Mouse (Mus musculus) erythroblast, adult 5-6 weeks (primary cell): ENCODE results near the gene Dgkd. TPM values are rescaled to one million over a fixed set of nuclear protein-coding genes. Genes with fewer than 3 reads are reported as not detected.

Experiments
- ATAC-seq: replicated peaks from 2 replicates; pipeline ENCODE4 v1.8.0; 2016; ENCODE audit warnings: moderate number of reproducible peaks, mild to moderate bottlenecking, moderate TSS enrichment, inconsistent platforms; ENCODE audit not compliant: poor library complexity, low FRiP score, severe bottlenecking
- total RNA-seq, 2 experiments: library from RNA; stranded (forward) in 1 of 2; stranded (reverse) in 1 of 2; fragments of 150-400 nt in 1 of 2; fragments of 200-764, 138-1000 nt in 1 of 2; gene quantifications; 2 replicates each; pipeline versions ENCODE4 v1.2.3 to v1.2.4; 2015 to 2017; ENCODE audit warnings: low replicate concordance in 2 of 2

Gene Dgkd
- total RNA-seq, 2 experiments from 2014 or later, result 10.2 to 11.9 TPM

DNA sequence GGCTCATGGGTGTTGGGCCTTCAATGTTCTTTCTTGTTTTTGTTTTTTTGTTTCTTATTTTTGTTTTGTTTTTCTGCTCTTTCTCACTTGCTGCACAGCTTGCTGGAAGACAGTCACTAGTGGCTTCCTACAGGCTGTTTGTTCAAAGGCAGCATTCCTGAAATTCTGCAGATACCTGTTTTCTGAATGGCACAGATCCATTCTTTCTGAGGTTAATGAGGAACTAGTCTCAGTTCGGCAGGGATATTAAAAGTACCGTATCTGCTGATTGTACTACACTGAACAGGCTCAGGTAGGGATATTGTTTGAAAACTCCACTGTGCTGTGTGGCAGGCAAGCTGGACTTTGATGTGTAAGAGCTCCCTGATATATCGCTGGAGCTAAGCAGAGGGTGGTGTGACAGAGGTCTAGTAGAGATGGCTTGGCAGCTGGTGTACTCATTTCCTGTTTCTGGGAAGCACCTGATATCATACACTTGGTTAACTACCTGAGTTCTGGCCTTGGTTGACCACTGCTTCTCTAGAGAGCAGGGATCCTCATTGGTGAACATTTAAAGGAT, 67.0 kb downstream of the Dgkd start:
- ATAC-seq, result no peak

DNA sequence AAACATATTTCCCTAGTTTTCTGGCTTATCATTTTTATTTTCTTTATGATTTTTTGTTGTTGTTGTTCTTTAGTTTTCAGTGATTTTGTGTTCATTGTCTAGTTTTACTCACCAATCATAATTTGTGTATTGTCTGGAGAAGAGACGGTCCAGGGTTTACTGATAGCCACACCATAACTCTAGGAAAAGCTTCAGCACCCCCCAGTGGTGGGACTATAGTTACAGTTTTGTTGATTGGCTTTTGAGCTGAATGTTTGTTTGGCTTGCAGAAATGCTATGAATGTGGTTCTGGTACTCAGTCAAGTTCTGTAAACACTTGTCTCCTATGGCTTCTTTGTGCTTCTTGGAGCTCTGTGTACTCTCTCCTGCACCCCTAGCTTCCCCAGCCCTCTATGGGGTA, 69.6 kb downstream of the Dgkd start:
- ATAC-seq, result no peak

DNA sequence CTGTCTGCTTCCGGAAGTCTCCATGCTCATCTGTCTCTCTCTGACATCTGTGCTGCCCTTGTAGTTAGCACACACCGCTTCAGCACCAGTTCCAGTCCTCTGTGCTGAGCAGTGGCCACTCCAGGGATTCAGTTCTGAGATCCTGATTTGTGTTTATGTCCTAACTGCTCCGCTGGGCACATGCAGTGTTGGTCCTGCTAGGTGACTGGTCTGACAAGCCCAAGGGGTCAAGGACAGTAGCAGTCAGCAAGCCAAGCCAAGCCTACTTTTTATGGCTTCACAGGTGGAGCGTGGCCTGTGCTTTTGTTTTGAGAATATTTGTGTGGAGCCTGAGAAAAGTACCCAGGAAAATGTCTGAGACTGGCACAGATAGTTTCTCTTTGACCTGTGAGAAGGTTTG, 71.8 kb downstream of the Dgkd start:
- no peak for ATAC-seq

DNA sequence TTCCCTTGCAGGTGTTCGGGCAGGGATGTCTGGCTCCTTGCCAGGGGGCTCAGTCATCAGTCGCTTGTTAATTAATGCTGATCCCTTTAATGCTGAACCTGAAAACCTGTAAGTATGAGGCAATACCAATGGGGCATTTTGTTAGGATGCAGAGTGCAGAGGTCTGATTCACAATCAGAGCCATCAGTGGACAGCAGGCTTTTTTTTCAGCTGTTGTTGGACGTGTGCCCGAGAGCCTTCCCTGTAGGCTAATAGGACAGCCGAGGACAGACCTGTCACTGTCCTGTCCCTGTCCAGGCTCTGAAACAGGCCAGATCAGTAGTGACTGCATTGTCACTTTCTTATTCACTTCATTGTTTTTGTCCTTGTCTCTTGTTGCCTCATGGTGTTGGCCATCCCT, 76.6 kb downstream of the Dgkd start:
- no peak for ATAC-seq

DNA sequence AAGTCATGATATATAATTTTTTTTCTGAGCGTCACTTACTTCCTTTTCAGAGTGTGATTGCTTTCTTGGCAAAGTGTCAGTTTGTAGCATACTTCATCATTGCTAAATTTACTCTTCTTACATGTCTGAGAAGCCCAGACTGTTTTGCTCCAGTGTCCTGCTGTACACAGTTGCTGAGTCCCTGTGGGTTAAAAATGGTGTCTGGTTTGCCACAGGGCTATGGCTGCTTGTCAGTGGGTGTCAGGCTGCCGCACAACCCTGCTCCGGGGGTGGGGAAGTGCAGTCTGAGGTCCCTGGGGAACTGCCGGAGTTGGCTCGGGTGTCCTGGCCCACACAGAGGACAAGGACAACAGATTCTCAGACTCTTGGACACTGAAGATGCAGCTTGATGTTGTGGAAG, 80.0 kb downstream of the Dgkd start:
- ATAC-seq, result no peak

DNA sequence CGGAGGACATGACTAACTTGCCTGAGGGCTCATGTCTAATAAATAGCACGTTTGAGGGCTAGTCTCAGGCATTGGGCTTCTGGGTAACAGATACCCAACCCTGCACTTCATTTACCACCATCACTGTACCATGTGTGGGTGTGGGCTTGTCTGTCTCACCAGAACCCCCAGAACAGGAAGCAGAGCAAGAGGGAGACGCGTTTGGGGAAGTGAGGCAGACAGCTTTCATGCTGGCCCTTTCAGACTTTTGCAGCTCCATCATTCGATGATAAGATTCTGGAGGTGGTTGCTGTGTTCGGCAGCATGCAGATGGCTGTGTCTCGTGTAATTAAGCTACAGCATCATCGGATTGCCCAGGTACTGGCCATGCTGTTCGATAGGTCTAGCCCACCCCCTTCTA, 82.0 kb downstream of the Dgkd start:
- no peak for ATAC-seq

DNA sequence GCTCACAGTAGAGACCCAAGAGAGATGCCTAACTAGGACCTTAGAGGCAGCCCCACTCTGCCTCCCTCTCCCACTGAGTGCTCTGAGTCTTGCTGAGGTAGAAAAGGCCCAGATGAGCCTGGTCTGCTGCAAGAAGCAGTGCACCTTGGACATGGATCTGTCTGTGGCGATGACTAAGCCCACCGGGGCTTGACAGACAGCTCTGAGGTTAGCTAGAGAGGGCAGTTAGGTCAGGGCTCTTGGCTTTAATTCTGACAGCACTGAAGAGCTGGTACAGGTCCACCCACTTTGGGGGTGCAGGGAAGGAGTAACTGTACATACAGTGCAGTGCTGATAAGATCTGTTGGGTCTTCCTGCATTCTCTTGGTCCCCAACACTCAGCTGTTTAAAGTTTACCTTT, 82.5 kb downstream of the Dgkd start:
- ATAC-seq, result no peak

DNA sequence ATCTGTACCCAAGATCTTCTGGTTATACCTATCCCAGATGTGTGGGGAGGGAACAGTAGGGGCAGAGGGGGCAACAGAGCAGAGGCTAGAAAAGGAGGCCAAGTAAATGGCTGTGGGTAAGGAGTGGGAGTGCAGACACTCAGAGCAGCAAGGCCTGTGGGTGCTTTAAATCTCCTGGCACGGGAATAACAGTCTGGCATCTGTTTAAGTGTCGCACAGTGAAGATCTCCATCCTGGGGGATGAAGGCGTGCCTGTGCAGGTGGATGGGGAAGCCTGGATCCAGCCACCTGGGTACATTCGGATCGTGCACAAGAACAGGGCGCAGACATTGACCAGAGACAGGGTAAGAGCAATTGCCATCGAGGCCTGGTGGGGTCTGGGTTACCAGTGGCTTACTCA, 83.0 kb downstream of the Dgkd start:
- ATAC-seq, result 0 out of 2 replicates have a peak, but pooled peaks have one; percentile 6

DNA sequence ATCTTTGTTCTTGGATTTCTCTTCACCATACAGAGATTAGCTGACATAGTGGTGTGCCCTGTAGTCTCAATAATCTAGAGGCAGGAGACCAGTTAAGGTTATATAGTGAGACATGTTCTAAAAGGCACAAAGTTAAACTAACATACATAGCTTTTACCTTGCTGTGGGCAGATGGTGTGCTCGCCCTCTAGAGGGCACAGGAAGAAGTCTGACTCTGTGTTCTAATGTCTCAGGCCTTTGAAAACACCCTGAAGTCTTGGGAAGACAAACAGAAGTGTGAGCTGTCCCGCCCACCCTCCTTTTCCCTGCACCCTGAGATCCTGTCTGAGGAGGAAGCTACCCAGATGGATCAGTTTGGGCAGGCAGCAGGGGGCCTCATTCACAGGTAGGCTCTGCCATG, 83.4 kb downstream of the Dgkd start:
- peak; percentile 71 for ATAC-seq

DNA sequence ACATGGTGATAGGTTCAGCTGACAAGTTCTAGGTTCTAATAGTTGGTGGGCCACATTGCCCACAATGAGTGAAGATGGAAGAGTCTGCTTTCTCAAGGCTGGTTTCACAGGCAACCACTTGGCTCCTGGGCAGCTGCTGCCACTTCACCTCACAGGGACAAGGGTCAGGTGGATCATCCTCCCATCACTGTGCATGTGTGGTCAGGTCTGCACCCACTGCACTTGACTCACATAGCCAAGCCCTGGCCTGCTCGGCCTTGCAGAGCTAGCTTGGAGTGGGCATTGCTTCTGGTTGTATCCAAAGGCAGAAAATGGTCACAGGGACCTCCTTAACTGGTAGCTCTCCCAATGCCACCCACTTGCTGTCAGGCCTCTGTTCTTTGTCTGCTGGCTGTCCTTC, 88.7 kb downstream of the Dgkd start:
- no peak for ATAC-seq

DNA sequence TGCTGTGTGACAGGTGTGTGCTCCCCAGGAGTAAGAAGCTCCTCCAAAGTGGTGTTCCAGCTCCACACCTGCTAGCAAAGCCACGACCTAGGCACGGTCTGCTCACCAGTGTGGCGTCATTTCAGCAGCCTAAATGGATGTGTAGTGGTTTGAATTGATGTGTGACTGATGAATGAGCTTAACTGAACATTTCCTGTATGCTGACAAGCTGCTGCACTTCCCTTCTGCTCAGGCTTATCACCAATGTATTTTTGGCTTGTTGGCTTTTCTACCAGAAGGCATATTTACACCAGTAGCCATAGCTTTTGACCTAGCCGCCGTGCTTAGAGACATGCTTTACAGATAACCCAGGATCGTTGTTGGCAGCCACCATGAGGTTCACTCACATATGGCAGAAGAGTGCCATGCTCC, 94.6 kb downstream of the Dgkd start:
- no peak for ATAC-seq

DNA sequence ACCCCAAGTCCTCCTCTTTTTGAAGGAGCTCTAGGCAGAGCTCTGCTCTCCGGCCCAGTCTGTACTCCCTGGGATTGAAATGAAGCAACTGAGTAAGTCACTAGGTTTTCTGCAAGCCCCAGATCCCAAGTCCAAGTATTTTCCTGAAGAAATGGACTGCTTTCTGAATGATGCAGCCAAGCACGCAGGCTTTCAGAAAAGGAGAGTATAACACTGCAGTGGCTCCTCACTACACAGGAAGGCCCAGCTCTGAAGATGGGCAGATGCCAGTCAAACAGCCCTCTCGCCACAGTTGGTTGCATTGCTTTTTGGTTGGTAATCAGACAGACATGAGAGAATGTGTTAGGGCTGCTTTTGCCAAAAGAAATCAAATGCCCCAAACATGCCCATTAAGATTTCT, 98.6 kb downstream of the Dgkd start:
- ATAC-seq, result no peak

DNA sequence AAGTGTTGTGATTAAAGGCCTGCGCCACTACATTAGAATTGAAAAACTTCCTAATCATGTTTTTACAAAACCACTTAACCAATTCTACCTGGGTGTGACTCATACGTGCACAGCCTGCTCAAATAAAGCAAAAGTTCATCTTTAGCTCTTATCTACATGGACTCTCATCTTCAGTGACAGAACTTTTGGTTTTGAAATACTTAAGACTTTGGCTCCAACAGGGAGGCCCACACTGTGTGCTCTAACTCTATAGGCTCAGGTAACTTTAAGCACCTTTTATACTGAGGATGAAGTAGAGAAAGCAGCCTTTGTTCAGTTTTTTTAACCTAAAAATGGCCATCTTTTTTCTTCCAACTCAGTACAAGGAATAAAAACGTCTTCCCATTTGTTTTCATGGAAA, 100.0 kb downstream of the Dgkd start:
- no peak for ATAC-seq

DNA sequence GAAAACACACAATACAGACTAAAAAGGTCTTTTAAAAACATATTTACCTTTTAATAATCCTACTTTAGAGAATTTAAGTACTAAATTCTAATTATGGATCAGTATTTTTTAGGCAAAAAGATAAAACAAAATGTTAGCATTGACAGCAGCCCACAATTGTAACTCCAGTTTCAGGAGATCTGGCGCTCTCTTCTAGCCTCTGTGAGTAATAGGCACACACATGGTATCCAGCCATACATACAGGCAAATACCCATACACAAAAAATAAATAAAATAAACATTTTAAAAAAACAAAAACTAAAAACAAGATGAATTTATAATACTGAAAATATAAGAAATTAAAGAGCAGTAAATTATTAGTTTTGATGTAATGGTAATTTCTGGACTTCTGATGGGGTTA, 105.8 kb downstream of the Dgkd start:
- no peak for ATAC-seq

DNA sequence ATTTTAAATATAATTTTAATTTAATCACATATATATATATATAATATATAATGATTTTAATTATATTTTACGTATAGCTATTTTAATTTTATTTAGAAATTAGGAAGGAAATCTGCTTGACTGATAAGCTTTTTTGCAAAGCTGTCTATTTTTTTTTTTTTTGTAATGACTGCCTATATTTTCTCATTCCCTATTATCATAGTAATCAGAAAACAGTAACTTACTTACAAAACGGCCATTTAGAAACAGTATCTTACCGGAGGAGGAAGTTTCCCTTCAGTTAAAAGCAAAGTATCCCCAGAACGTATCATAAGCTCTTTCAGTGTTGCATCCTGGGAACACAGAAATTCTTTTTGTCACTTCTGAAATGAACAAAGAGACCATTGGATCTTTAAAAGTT, 106.4 kb downstream of the Dgkd start:
- no peak for ATAC-seq

DNA sequence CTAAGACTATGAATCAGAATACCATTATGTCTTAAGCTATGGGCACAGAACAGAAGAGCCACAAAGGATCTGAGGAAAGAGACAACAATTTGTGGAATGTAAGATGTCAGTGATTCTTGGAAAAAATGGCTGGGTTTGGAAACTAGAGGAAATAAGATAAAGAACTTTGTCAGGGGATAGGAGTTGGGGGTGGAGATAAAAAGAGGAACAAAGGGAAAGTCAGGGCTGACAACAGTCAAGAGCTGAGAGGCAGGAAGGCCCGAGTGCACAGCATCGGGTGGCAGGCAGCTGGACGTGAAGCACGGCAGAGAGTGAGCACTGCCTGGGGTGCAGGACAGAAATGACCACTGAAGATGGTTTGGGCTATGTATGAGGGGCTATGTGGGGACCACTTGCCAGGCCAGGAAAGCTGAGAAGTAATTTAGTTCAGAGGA, 106.9 kb downstream of the Dgkd start:
- ATAC-seq, result peak; percentile 13; the same call in 1 of the 2 replicates

DNA sequence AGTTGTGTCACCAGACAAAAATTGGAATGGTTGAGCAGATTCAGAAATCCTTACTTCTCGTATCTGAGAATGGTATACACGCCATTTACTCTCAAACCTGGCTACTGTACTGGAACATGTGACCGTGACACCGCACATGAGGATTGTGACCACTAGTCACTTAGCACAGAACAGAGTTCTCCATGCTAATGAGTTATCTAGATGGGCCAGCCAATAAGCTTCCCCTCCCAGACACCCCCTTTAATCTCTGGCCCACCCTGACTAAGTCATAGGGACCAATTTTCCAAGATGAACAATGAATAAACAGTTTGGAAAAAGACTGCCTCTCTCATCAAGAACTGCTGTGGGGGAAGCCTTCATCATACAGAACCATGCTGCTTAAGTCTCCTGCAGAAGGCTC, 107.7 kb downstream of the Dgkd start:
- ATAC-seq, result peak; percentile 26

DNA sequence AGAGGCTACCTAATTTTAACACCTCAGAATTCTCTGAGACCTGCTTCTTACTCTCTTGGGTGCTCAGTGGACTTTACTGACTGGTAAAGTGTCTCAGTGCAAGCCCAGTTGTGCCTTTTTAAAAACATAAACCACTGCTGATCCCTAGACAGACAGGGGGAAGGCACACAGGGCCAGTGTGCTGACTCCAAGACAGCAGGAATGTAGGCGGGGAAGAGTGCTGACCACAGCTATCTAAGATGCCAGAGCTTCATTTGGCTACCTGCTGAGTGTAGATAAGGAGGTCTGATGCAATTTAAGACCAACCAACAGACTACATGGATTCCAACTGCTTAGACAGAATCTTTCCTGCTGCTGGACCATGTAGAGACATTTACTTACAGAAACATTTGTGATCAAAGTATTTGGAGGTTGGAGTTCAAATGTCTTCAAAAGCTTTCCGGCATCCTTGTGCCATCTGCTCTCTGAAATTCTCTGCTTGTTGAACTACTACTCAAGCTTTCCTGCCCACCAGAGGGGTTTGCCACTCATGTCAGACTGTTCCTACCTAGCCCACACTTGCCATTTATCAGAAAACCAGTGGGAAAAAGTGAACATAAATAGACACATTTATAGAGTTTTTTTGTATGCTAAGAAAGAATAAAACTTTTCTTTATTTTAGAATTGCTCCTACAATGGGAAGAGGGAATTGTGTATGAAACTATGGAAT, 108.5 kb downstream of the Dgkd start:
- peak; percentile 88 for ATAC-seq

DNA sequence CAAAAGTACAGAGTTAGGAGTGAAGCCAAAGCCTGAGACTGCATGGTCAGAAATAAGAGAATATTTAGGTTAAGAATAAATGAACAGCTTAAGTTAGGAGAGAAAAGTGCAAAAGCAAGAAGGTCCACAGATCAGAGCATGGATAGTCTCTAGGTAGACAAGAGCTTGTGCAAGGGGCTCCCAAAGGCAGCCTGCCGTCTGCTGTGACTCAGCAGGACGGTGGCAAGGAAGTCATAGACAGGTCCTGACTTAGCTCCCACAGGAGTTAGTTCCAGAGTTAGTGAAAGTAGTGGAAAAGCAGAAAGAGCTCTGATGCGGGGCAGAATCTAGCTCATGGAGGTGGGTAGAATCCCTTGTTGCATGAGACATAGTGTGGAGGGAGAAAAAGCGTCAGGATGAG, 117.3 kb downstream of the Dgkd start:
- 0 out of 2 replicates have a peak, but pooled peaks have one; percentile 26 for ATAC-seq

DNA sequence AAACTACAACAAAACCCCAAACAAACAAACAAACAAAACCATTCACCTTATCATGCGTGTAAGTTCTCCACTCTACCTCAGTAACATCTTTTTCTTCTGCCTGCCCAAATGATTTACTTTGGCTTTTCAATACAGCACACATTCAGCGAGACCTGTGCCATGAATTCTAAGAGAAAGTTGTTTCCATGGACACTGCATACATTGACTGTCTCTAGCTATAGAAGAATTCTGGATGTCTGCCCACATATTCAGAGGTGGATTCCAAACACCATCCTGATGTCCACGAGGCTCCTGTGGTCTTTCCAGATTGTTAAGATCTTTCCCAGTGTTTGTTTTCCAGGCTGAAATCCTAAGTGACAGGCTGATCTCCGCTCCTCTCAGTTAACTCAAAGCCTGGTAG, 129.2 kb downstream of the Dgkd start:
- ATAC-seq, result no peak

DNA sequence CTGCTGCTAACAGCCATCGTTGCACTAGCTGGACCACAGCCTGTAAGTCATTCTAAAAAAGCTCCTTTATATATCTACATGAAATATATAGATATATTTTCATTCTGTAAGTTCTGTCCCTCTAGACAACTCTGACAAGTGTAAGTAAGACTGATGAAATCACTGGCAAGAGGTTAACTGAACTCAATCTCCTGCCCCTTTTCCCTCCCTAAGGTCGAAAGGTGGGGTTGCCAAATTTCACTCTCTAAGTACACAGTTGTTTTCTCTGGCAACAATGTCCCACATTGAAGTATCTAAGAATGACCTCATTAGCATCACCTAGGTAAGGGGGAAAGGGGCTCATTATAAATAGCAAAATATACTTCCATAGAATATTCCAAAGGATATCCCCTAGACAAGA, 139.6 kb downstream of the Dgkd start:
- ATAC-seq, result no peak
